ENCODE assay signal across 8 mouse cellular contexts in the genomic region with DNA sequence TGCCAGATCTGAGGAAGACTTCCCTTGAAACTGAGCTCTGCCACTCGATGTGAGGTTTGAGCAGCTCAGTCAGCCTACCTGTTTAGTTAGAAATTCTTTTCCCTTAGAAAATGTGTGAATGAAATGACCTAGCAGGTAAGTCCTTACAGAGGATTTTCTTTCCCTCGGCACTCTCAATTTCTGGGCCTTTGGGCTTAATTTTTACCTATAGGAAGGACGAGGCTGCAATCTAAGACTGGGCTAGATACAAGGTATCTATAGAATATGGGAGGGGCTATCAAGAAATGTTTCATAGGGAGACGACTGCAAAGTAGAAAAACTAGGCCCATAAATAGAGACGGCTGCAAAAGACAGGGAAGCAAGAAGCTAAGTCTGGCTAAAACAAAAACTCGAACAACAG. TPM values are rescaled to one million over a fixed set of nuclear protein-coding genes. Genes with fewer than 3 reads are reported as not detected.
DNase-seq lines count a peak whose midpoint lies in the region; ATAC-seq and TF ChIP-seq lines count a peak whose summit lies in the region.

No protein-coding gene starts in this region.

- H3K36me3 ChIP-seq in heart, embryonic 14.5 days (ENCODE audit: control insufficient read depth, insufficient read depth, low read length): peaks cover 33% of the 10 kb centered on the region
- H3K36me3 ChIP-seq in ES-Bruce4 (ENCODE audit: control insufficient read depth, insufficient read depth, low read length, poor library complexity, severe bottlenecking): peaks cover 8% of the 10 kb centered on the region
- no peaks in the 10 kb centered on the region for H3K36me3 ChIP-seq in forebrain, embryonic 16.5 days (ENCODE audit: control insufficient read depth, insufficient read depth)
- H3K36me3 ChIP-seq in midbrain, embryonic 10.5 days: peaks cover 27% of the 10 kb centered on the region

- H3K4me3 ChIP-seq in heart, embryonic 14.5 days (ENCODE audit: control insufficient read depth in 1 of 2, insufficient read depth in 1 of 2, low read depth in 1 of 2, low read length in 2 of 2): peak overlapping the region; percentile 62 to 64
- H3K4me3 ChIP-seq in ES-Bruce4 (ENCODE audit: low read depth, low read length): peak overlapping the region; percentile 98
- H3K4me3 ChIP-seq in forebrain, embryonic 16.5 days (replicated peaks; ENCODE audit: low read length): peak overlapping the region; percentile 81
- H3K4me3 ChIP-seq in midbrain, embryonic 10.5 days: peak overlapping the region; percentile 87

- peak overlapping the region; percentile 59 to 79 for H3K27ac ChIP-seq in heart, embryonic 14.5 days (replicated peaks in 1 of 2; ENCODE audit: control insufficient read depth in 1 of 2, insufficient read depth in 1 of 2, low read depth in 2 of 2, low read length in 2 of 2)
- no peak overlapping the region for H3K27ac ChIP-seq in ES-Bruce4 (ENCODE audit: insufficient read depth, low read length)
- peak overlapping the region; percentile 80 for H3K27ac ChIP-seq in forebrain, embryonic 16.5 days (ENCODE audit: low read length)
- H3K27ac ChIP-seq in midbrain, embryonic 10.5 days (replicated peaks): peak overlapping the region; percentile 90

- H3K9ac ChIP-seq in heart, embryonic 14.5 days (ENCODE audit: low read length): peak overlapping the region; percentile 77
- peak overlapping the region; percentile 72 for H3K9ac ChIP-seq in ES-Bruce4 (ENCODE audit: low read depth, poor library complexity, severe bottlenecking)
- peak overlapping the region; percentile 80 for H3K9ac ChIP-seq in forebrain, embryonic 16.5 days (replicated peaks; ENCODE audit: low read depth, low read length)

- intact Hi-C loops in left cerebral cortex, postnatal 14 days (cut with DNase I): loop anchor here (5.0 kb wide), 1 partner anchor 479 kb away; no protein-coding TSS in a partner anchor
- intact Hi-C loops in left cerebral cortex, postnatal 36 days (cut with DNase I): loop anchor here (5.0 kb wide), 1 partner anchor 51 kb away; the partner anchor contains the start of gene Mios
- intact Hi-C loops in gastrocnemius, postnatal 14 days (cut with DNase I; ENCODE audit: low total_unique reads): no loop called here

- no peak for TF ChIP-seq EP300 in ES-Bruce4 (IDR thresholded peaks at IDR 0.05; ENCODE audit: insufficient read depth, low read depth, low read length)

- no peak for TF ChIP-seq POLR2A in ES-Bruce4 (IDR thresholded peaks at IDR 0.05; ENCODE audit: insufficient read depth, low read length)

- ATAC-seq in heart, embryonic 14.5 days (ENCODE audit: insufficient number of reproducible peaks, insufficient read depth, low FRiP score, low read depth): no peak
- ATAC-seq in forebrain, embryonic 16.5 days: no peak

- peak overlapping the region; percentile 69 for H3K4me2 ChIP-seq in heart, embryonic 14.5 days (ENCODE audit: low read length)
- H3K4me2 ChIP-seq in forebrain, embryonic 16.5 days (ENCODE audit: low read length): peak overlapping the region; percentile 85

- peaks cover 0 to 13% of the 10 kb centered on the region in 2 experiments; a peak in 2 of 4 replicates for H3K4me1 ChIP-seq in heart, embryonic 14.5 days (ENCODE audit: control insufficient read depth in 2 of 2, insufficient read depth in 2 of 2, low read length in 2 of 2)
- no peaks in the 10 kb centered on the region for H3K4me1 ChIP-seq in ES-Bruce4 (ENCODE audit: control insufficient read depth, insufficient read depth, low read length)
- peaks cover 15% of the 10 kb centered on the region for H3K4me1 ChIP-seq in forebrain, embryonic 16.5 days (replicated peaks; ENCODE audit: control insufficient read depth, insufficient read depth, low read length)
- H3K4me1 ChIP-seq in midbrain, embryonic 10.5 days: peaks cover 20% of the 10 kb centered on the region

- H3K9me3 ChIP-seq in heart, embryonic 14.5 days (ENCODE audit: control insufficient read depth, low read length): no peaks in the 10 kb centered on the region
- no peaks in the 10 kb centered on the region for H3K9me3 ChIP-seq in ES-Bruce4 (replicated peaks; ENCODE audit: control insufficient read depth, insufficient read depth, low read length, poor library complexity, severe bottlenecking)
- no peaks in the 10 kb centered on the region for H3K9me3 ChIP-seq in forebrain, embryonic 16.5 days (ENCODE audit: control insufficient read depth, low read length)
- H3K9me3 ChIP-seq in midbrain, embryonic 10.5 days (replicated peaks): no peaks in the 10 kb centered on the region

- H3K27me3 ChIP-seq in heart, embryonic 14.5 days (ENCODE audit: control insufficient read depth, insufficient read depth, low read length): no peaks in the 10 kb centered on the region
- no peaks in the 10 kb centered on the region for H3K27me3 ChIP-seq in ES-Bruce4 (ENCODE audit: control insufficient read depth, insufficient read depth, low read length, poor library complexity, severe bottlenecking)
- no peaks in the 10 kb centered on the region for H3K27me3 ChIP-seq in forebrain, embryonic 16.5 days (replicated peaks; ENCODE audit: control insufficient read depth, insufficient read depth, low read length)
- no peaks in the 10 kb centered on the region for H3K27me3 ChIP-seq in midbrain, embryonic 10.5 days (ENCODE audit: low read depth, poor library complexity, severe bottlenecking)

- no peak for DNase-seq in heart, adult 8-10 months (ENCODE audit: low spot score)
- DNase-seq in midbrain, embryonic 10.5 days (ENCODE audit: low spot score): no peak
- DNase-seq in left cerebral cortex, postnatal 14 days (ENCODE audit: low spot score in 2 of 2): no peak
- no peak for DNase-seq in left cerebral cortex, postnatal 36 days (ENCODE audit: low spot score in 2 of 2)
- DNase-seq in gastrocnemius, postnatal 14 days: no peak

- 5% methylated on average over 6 of the region's 6 CpGs for WGBS in heart, embryonic 14.5 days
- WGBS in forebrain, embryonic 16.5 days: 8% methylated on average over 6 of the region's 6 CpGs
- WGBS in midbrain, embryonic 10.5 days: 15% methylated on average over 6 of the region's 6 CpGs

- no peak for TF ChIP-seq CTCF in ES-Bruce4 (IDR thresholded peaks at IDR 0.05; ENCODE audit: low read depth, low read length)

RNA-seq across cellular contexts. Expression of gene Rpa3, which starts 0.7 kb away (rescaled TPM):
- 103 and 109 TPM in 2 replicates for polyA plus RNA-seq in heart, embryonic 14.5 days (2014; fragmentation: Nextera tagmentation; extraction: Ambion mirVana)
- 10 to 100 TPM; 16.5 to 23.1 (median 21.4) TPM for total RNA-seq in heart, adult 8-10 months (2022)
- 153 and 163 TPM in 2 replicates for polyA plus RNA-seq in ES-Bruce4 (2011; ENCODE audit: insufficient read depth, insufficient read length, low read depth, missing spikeins)
- 82.8 and 96.3 TPM in 2 replicates for polyA plus RNA-seq in forebrain, embryonic 16.5 days (2015; fragmentation: Nextera tagmentation; extraction: Ambion mirVana)
- polyA plus RNA-seq in midbrain, embryonic 10.5 days (2016; fragmentation: Nextera tagmentation; extraction: Ambion mirVana): 179 and 201 TPM in 2 replicates
- 10 to 100 TPM; 15.0 to 16.6 TPM for total RNA-seq in left cerebral cortex, postnatal 14 days (2021)
- 10 to 100 TPM; 15.5 to 18.5 TPM for total RNA-seq in left cerebral cortex, postnatal 36 days (2021)
- 10 to 100 TPM in 1 of 2 experiments, 1 to 10 TPM in 1; 9.3 to 14.0 TPM for total RNA-seq in gastrocnemius, postnatal 14 days (2021)

RNA-seq across cellular contexts. Expression of gene Umad1, which starts 0.8 kb away (rescaled TPM):
- polyA plus RNA-seq in heart, embryonic 14.5 days (2014; fragmentation: Nextera tagmentation; extraction: Ambion mirVana): 21.4 and 26.3 TPM in 2 replicates
- total RNA-seq in heart, adult 8-10 months (2022): 10 to 100 TPM; 11.8 to 14.6 (median 13.0) TPM
- 2.5 and 5.2 TPM in 2 replicates for polyA plus RNA-seq in ES-Bruce4 (2011; ENCODE audit: insufficient read depth, insufficient read length, low read depth, missing spikeins)
- 46.0 and 49.3 TPM in 2 replicates for polyA plus RNA-seq in forebrain, embryonic 16.5 days (2015; fragmentation: Nextera tagmentation; extraction: Ambion mirVana)
- 22.0 and 23.8 TPM in 2 replicates for polyA plus RNA-seq in midbrain, embryonic 10.5 days (2016; fragmentation: Nextera tagmentation; extraction: Ambion mirVana)
- 10 to 100 TPM; 32.6 to 33.5 TPM for total RNA-seq in left cerebral cortex, postnatal 14 days (2021)
- total RNA-seq in left cerebral cortex, postnatal 36 days (2021): 10 to 100 TPM; 42.7 to 43.6 TPM
- 10 to 100 TPM; 10.1 to 10.8 TPM for total RNA-seq in gastrocnemius, postnatal 14 days (2021)

RNA-seq across cellular contexts. Expression of gene Gm45062, which starts 0.9 kb away (rescaled TPM):
- 4.2 and 7.3 TPM in 2 replicates for polyA plus RNA-seq in heart, embryonic 14.5 days (2014; fragmentation: Nextera tagmentation; extraction: Ambion mirVana)
- under 1 TPM in 1 of 4 experiments, not detected in 3; 0.41 TPM for total RNA-seq in heart, adult 8-10 months (2022)
- polyA plus RNA-seq in ES-Bruce4 (2011; ENCODE audit: insufficient read depth, insufficient read length, low read depth, missing spikeins): 5.1 and 5.8 TPM in 2 replicates
- 24.3 and 29.3 TPM in 2 replicates for polyA plus RNA-seq in forebrain, embryonic 16.5 days (2015; fragmentation: Nextera tagmentation; extraction: Ambion mirVana)
- polyA plus RNA-seq in midbrain, embryonic 10.5 days (2016; fragmentation: Nextera tagmentation; extraction: Ambion mirVana): 9.0 and 10.6 TPM in 2 replicates
- total RNA-seq in left cerebral cortex, postnatal 14 days (2021): 1 to 10 TPM; 2.7 to 7.7 TPM
- 10 to 100 TPM in 1 of 2 experiments, 1 to 10 TPM in 1; 4.9 to 10.7 TPM for total RNA-seq in left cerebral cortex, postnatal 36 days (2021)
- total RNA-seq in gastrocnemius, postnatal 14 days (2021): not detected

RNA-seq across cellular contexts. Expression of gene Mios, which starts 49.3 kb away (rescaled TPM):
- 16.9 and 17.3 TPM in 2 replicates for polyA plus RNA-seq in heart, embryonic 14.5 days (2014; fragmentation: Nextera tagmentation; extraction: Ambion mirVana)
- 10 to 100 TPM; 17.6 to 19.0 (median 18.5) TPM for total RNA-seq in heart, adult 8-10 months (2022)
- 28.3 and 30.2 TPM in 2 replicates for polyA plus RNA-seq in ES-Bruce4 (2011; ENCODE audit: insufficient read depth, insufficient read length, low read depth, missing spikeins)
- 26.0 and 28.8 TPM in 2 replicates for polyA plus RNA-seq in forebrain, embryonic 16.5 days (2015; fragmentation: Nextera tagmentation; extraction: Ambion mirVana)
- polyA plus RNA-seq in midbrain, embryonic 10.5 days (2016; fragmentation: Nextera tagmentation; extraction: Ambion mirVana): 24.4 and 26.0 TPM in 2 replicates
- total RNA-seq in left cerebral cortex, postnatal 14 days (2021): 10 to 100 TPM; 22.1 to 24.3 TPM
- total RNA-seq in left cerebral cortex, postnatal 36 days (2021): 10 to 100 TPM; 23.4 to 23.8 TPM
- 10 to 100 TPM; 14.2 to 14.3 TPM for total RNA-seq in gastrocnemius, postnatal 14 days (2021)
